In genomic region chr10:127351285-127351595, GRCm38 (mm10) we compare ENCODE assay signal across 7 mouse cellular contexts. TPM values are rescaled to one million over a fixed set of nuclear protein-coding genes. Genes with fewer than 3 reads are reported as not detected.
DNase-seq lines count a peak whose midpoint lies in the region; ATAC-seq lines count a peak whose summit lies in the region.

No protein-coding gene starts in this region.

- 82% methylated on average over 8 of the region's 8 CpGs for WGBS in intestine, embryonic 14.5 days
- WGBS in intestine, embryonic 15.5 days: 84% methylated on average over 8 of the region's 8 CpGs
- WGBS in embryonic facial prominence, embryonic 10.5 days: 86% methylated on average over 8 of the region's 8 CpGs
- WGBS in hindbrain, embryonic 12.5 days: 81% methylated on average over 8 of the region's 8 CpGs
- WGBS in midbrain, embryonic 11.5 days: 85% methylated on average over 8 of the region's 8 CpGs

- H3K27ac ChIP-seq in intestine, embryonic 14.5 days (ENCODE audit: low read depth): no peak overlapping the region
- H3K27ac ChIP-seq in intestine, embryonic 15.5 days: no peak overlapping the region
- H3K27ac ChIP-seq in embryonic facial prominence, embryonic 10.5 days (replicated peaks): peak overlapping the region; percentile 15; the same call in 1 of the 2 replicates
- H3K27ac ChIP-seq in hindbrain, embryonic 12.5 days: no peak overlapping the region
- H3K27ac ChIP-seq in midbrain, embryonic 11.5 days (ENCODE audit: low read depth, low read length): no peak overlapping the region

- no peaks in the 10 kb centered on the region for H3K4me1 ChIP-seq in intestine, embryonic 14.5 days (replicated peaks; ENCODE audit: control insufficient read depth, insufficient read depth, low read length)
- H3K4me1 ChIP-seq in intestine, embryonic 15.5 days (replicated peaks): peaks cover 3% of the 10 kb centered on the region; the same call in 1 of the 2 replicates
- peaks cover 27% of the 10 kb centered on the region for H3K4me1 ChIP-seq in embryonic facial prominence, embryonic 10.5 days
- H3K4me1 ChIP-seq in hindbrain, embryonic 12.5 days: peaks cover 5% of the 10 kb centered on the region; the same call in 1 of the 2 replicates
- H3K4me1 ChIP-seq in midbrain, embryonic 11.5 days (ENCODE audit: control insufficient read depth, insufficient read depth, low read length): peaks cover 3% of the 10 kb centered on the region

- H3K36me3 ChIP-seq in intestine, embryonic 14.5 days (ENCODE audit: control insufficient read depth, insufficient read depth, low read length): no peaks in the 10 kb centered on the region
- H3K36me3 ChIP-seq in intestine, embryonic 15.5 days: no peaks in the 10 kb centered on the region
- H3K36me3 ChIP-seq in embryonic facial prominence, embryonic 10.5 days (replicated peaks): no peaks in the 10 kb centered on the region
- no peaks in the 10 kb centered on the region for H3K36me3 ChIP-seq in hindbrain, embryonic 12.5 days
- H3K36me3 ChIP-seq in midbrain, embryonic 11.5 days (ENCODE audit: control insufficient read depth, insufficient read depth, low read length): no peaks in the 10 kb centered on the region

- DNase-seq in intestine, embryonic 14.5 days (ENCODE audit: low spot score): no peak
- DNase-seq in embryonic facial prominence, embryonic 10.5 days (ENCODE audit: low spot score): no peak
- peak; percentile 65 for DNase-seq in midbrain, embryonic 11.5 days (ENCODE audit: low spot score, missing footprints)
- no peak for DNase-seq in c-Kit-positive CD71-positive TER-119-positive erythroid progenitor cells, embryonic 14.5 days (ENCODE audit: low spot score)
- DNase-seq in cerebellum, adult 11 months: no peak

- H3K4me3 ChIP-seq in intestine, embryonic 14.5 days (ENCODE audit: low read depth, low read length): no peak overlapping the region
- H3K4me3 ChIP-seq in intestine, embryonic 15.5 days (replicated peaks): no peak overlapping the region
- H3K4me3 ChIP-seq in embryonic facial prominence, embryonic 10.5 days: 0 out of 2 replicates have a peak overlapping the region, but pooled peaks have one; percentile 42
- H3K4me3 ChIP-seq in hindbrain, embryonic 12.5 days: 0 out of 2 replicates have a peak overlapping the region, but pooled peaks have one; percentile 9
- no peak overlapping the region for H3K4me3 ChIP-seq in midbrain, embryonic 11.5 days (ENCODE audit: low read depth, low read length)

- no peaks in the 10 kb centered on the region for H3K9me3 ChIP-seq in intestine, embryonic 14.5 days (ENCODE audit: control insufficient read depth, low read length)
- H3K9me3 ChIP-seq in intestine, embryonic 15.5 days: no peaks in the 10 kb centered on the region
- no peaks in the 10 kb centered on the region for H3K9me3 ChIP-seq in embryonic facial prominence, embryonic 10.5 days
- no peaks in the 10 kb centered on the region for H3K9me3 ChIP-seq in hindbrain, embryonic 12.5 days (replicated peaks)
- no peaks in the 10 kb centered on the region for H3K9me3 ChIP-seq in midbrain, embryonic 11.5 days (ENCODE audit: control insufficient read depth, low read length)

- no peak for ATAC-seq in intestine, embryonic 14.5 days (replicated peaks; ENCODE audit: low FRiP score, low TSS enrichment, low read depth)
- no peak for ATAC-seq in intestine, embryonic 15.5 days
- no peak for ATAC-seq in hindbrain, embryonic 12.5 days (ENCODE audit: low FRiP score)
- ATAC-seq in midbrain, embryonic 11.5 days (ENCODE audit: low FRiP score): peak; percentile 17; the same call in 1 of the 2 replicates

- 0 out of 2 replicates have a peak overlapping the region, but pooled peaks have one; percentile 39 for H3K4me2 ChIP-seq in intestine, embryonic 14.5 days (ENCODE audit: low read length)
- no peak overlapping the region for H3K4me2 ChIP-seq in intestine, embryonic 15.5 days (replicated peaks)
- H3K4me2 ChIP-seq in hindbrain, embryonic 12.5 days (replicated peaks): peak overlapping the region; percentile 46
- no peak overlapping the region; the same call in 1 of the 2 replicates for H3K4me2 ChIP-seq in midbrain, embryonic 11.5 days

- 0 out of 2 replicates have a peak, but pooled peaks cover 3% of the 10 kb centered on the region for H3K27me3 ChIP-seq in intestine, embryonic 14.5 days (replicated peaks; ENCODE audit: control insufficient read depth, insufficient read depth, low read length)
- no peaks in the 10 kb centered on the region; the same call in 1 of the 2 replicates for H3K27me3 ChIP-seq in intestine, embryonic 15.5 days (replicated peaks)
- peaks cover 31% of the 10 kb centered on the region for H3K27me3 ChIP-seq in embryonic facial prominence, embryonic 10.5 days (replicated peaks; ENCODE audit: low read depth, poor library complexity, severe bottlenecking)
- H3K27me3 ChIP-seq in hindbrain, embryonic 12.5 days: peaks cover 8% of the 10 kb centered on the region; the same call in 1 of the 2 replicates
- no peaks in the 10 kb centered on the region; the same call in 1 of the 2 replicates for H3K27me3 ChIP-seq in midbrain, embryonic 11.5 days (ENCODE audit: control insufficient read depth, insufficient read depth, low read length)

- no peak overlapping the region for H3K9ac ChIP-seq in intestine, embryonic 14.5 days (ENCODE audit: low read length)
- H3K9ac ChIP-seq in intestine, embryonic 15.5 days: no peak overlapping the region
- 0 out of 2 replicates have a peak overlapping the region, but pooled peaks have one; percentile 18 for H3K9ac ChIP-seq in hindbrain, embryonic 12.5 days
- H3K9ac ChIP-seq in midbrain, embryonic 11.5 days (ENCODE audit: low read length): peak overlapping the region; percentile 38; the same call in 1 of the 2 replicates

RNA-seq across cellular contexts. Expression of gene Inhbe, which starts 3.0 kb away (rescaled TPM):
- not detected in 2 replicates for polyA plus RNA-seq in intestine, embryonic 14.5 days (2014; fragmentation: Nextera tagmentation; extraction: Ambion mirVana)
- polyA plus RNA-seq in intestine, embryonic 15.5 days (2015; fragmentation: Nextera tagmentation; extraction: Ambion mirVana): 0.03 TPM in 1 of 2 replicates, not detected in the other
- polyA plus RNA-seq in embryonic facial prominence, embryonic 10.5 days (2016; fragmentation: Nextera tagmentation; extraction: Ambion mirVana): 0.04 TPM in 1 of 2 replicates, not detected in the other
- polyA plus RNA-seq in hindbrain, embryonic 12.5 days (2016; fragmentation: Nextera tagmentation; extraction: Ambion mirVana): 0.08 TPM in 1 of 2 replicates, not detected in the other
- polyA plus RNA-seq in midbrain, embryonic 11.5 days (2014; fragmentation: Nextera tagmentation; extraction: Ambion mirVana): not detected in 2 replicates

RNA-seq across cellular contexts. Expression of gene Gli1, which starts 9.5 kb away (rescaled TPM):
- polyA plus RNA-seq in intestine, embryonic 14.5 days (2014; fragmentation: Nextera tagmentation; extraction: Ambion mirVana): 12.6 and 15.1 TPM in 2 replicates
- 7.5 and 8.1 TPM in 2 replicates for polyA plus RNA-seq in intestine, embryonic 15.5 days (2015; fragmentation: Nextera tagmentation; extraction: Ambion mirVana)
- polyA plus RNA-seq in embryonic facial prominence, embryonic 10.5 days (2016; fragmentation: Nextera tagmentation; extraction: Ambion mirVana): 11.4 and 13.0 TPM in 2 replicates
- 3.7 and 4.8 TPM in 2 replicates for polyA plus RNA-seq in hindbrain, embryonic 12.5 days (2016; fragmentation: Nextera tagmentation; extraction: Ambion mirVana)
- 3.1 and 4.1 TPM in 2 replicates for polyA plus RNA-seq in midbrain, embryonic 11.5 days (2014; fragmentation: Nextera tagmentation; extraction: Ambion mirVana)

RNA-seq across cellular contexts. Expression of gene Inhbc, which starts 19.0 kb away (rescaled TPM):
- not detected in 2 replicates for polyA plus RNA-seq in intestine, embryonic 14.5 days (2014; fragmentation: Nextera tagmentation; extraction: Ambion mirVana)
- polyA plus RNA-seq in intestine, embryonic 15.5 days (2015; fragmentation: Nextera tagmentation; extraction: Ambion mirVana): 0.18 TPM in 1 of 2 replicates, not detected in the other
- 0.09 and 0.10 TPM in 2 replicates for polyA plus RNA-seq in embryonic facial prominence, embryonic 10.5 days (2016; fragmentation: Nextera tagmentation; extraction: Ambion mirVana)
- not detected in 2 replicates for polyA plus RNA-seq in hindbrain, embryonic 12.5 days (2016; fragmentation: Nextera tagmentation; extraction: Ambion mirVana)
- polyA plus RNA-seq in midbrain, embryonic 11.5 days (2014; fragmentation: Nextera tagmentation; extraction: Ambion mirVana): not detected in 2 replicates

RNA-seq across cellular contexts. Expression of gene R3hdm2, which starts 28.9 kb away (rescaled TPM):
- polyA plus RNA-seq in intestine, embryonic 14.5 days (2014; fragmentation: Nextera tagmentation; extraction: Ambion mirVana): 29.8 and 31.5 TPM in 2 replicates
- polyA plus RNA-seq in intestine, embryonic 15.5 days (2015; fragmentation: Nextera tagmentation; extraction: Ambion mirVana): 29.5 and 31.1 TPM in 2 replicates
- polyA plus RNA-seq in embryonic facial prominence, embryonic 10.5 days (2016; fragmentation: Nextera tagmentation; extraction: Ambion mirVana): 33.9 and 41.9 TPM in 2 replicates
- 39.1 and 41.4 TPM in 2 replicates for polyA plus RNA-seq in hindbrain, embryonic 12.5 days (2016; fragmentation: Nextera tagmentation; extraction: Ambion mirVana)
- polyA plus RNA-seq in midbrain, embryonic 11.5 days (2014; fragmentation: Nextera tagmentation; extraction: Ambion mirVana): 27.0 and 27.7 TPM in 2 replicates

RNA-seq across cellular contexts. Expression of gene Arhgap9, which starts 29.5 kb away (rescaled TPM):
- 4.2 and 4.4 TPM in 2 replicates for polyA plus RNA-seq in intestine, embryonic 14.5 days (2014; fragmentation: Nextera tagmentation; extraction: Ambion mirVana)
- polyA plus RNA-seq in intestine, embryonic 15.5 days (2015; fragmentation: Nextera tagmentation; extraction: Ambion mirVana): 6.1 and 6.7 TPM in 2 replicates
- 2.0 and 2.1 TPM in 2 replicates for polyA plus RNA-seq in embryonic facial prominence, embryonic 10.5 days (2016; fragmentation: Nextera tagmentation; extraction: Ambion mirVana)
- 2.0 and 2.2 TPM in 2 replicates for polyA plus RNA-seq in hindbrain, embryonic 12.5 days (2016; fragmentation: Nextera tagmentation; extraction: Ambion mirVana)
- 1.1 and 1.4 TPM in 2 replicates for polyA plus RNA-seq in midbrain, embryonic 11.5 days (2014; fragmentation: Nextera tagmentation; extraction: Ambion mirVana)

Comparison
In these comparisons a context has a peak if more than half of its experiments do, and no peak if none do; other contexts are left out.
1. H3K4me2 ChIP-seq: peak in intestine, embryonic 14.5 days (single experiment) and hindbrain, embryonic 12.5 days (single experiment); none in intestine, embryonic 15.5 days (single experiment) and midbrain, embryonic 11.5 days (single experiment).
2. H3K4me3 ChIP-seq: peak in embryonic facial prominence, embryonic 10.5 days (single experiment) and hindbrain, embryonic 12.5 days (single experiment); none in intestine, embryonic 14.5 days (single experiment), intestine, embryonic 15.5 days (single experiment) and midbrain, embryonic 11.5 days (single experiment).
3. H3K9ac ChIP-seq: peak in hindbrain, embryonic 12.5 days (single experiment) and midbrain, embryonic 11.5 days (single experiment); none in intestine, embryonic 14.5 days (single experiment) and intestine, embryonic 15.5 days (single experiment).